Mouse (Mus musculus) CD4-positive naive resting alpha-beta T cell, adult 76 days (primary cell): ENCODE measurements around the gene Neurl1a. TPM values are rescaled to one million over a fixed set of nuclear protein-coding genes. Genes with fewer than 3 reads are reported as not detected.

Source experiments
- total RNA-seq: library from RNA; stranded (reverse); gene quantifications from one replicate; pipeline ENCODE4 v1.2.4, GENCODE M21; 2023

Gene Neurl1a
- not detected for total RNA-seq

GRCm38 (mm10) chr19:47178431-47179271, at the start of gene Neurl1a:
Neurl1a (plus strand) TSS chr19:47178820.

GRCm38 (mm10) chr19:47137771-47138421, 40.7 kb upstream of the Neurl1a start, which contains the start of gene Calhm2:
Calhm2 (minus strand) TSS chr19:47138294.

GRCm38 (mm10) chr19:47144154-47144553, 34.5 kb upstream of the Neurl1a start, which contains the start of gene Calhm1:
Calhm1 (minus strand) TSS chr19:47144254.

GRCm38 (mm10) chr19:47157664-47158063, 21.0 kb upstream of the Neurl1a start, which contains the start of gene Calhm3:
Calhm3 (minus strand) TSS chr19:47157764.

Other genes starting within 250 kb of the Neurl1a start
- gene Ina, start 164.1 kb upstream of the Neurl1a start, total RNA-seq: not detected
- 91.2 TPM for gene Nt5c2, start 163.7 kb upstream of the Neurl1a start, total RNA-seq
- gene Pcgf6, start 127.9 kb upstream of the Neurl1a start, total RNA-seq: 17.9 TPM
- 14.7 TPM for gene Taf5, start 111.1 kb upstream of the Neurl1a start, total RNA-seq
- gene Usmg5, start 88.2 kb upstream of the Neurl1a start, total RNA-seq: 171 TPM
- 41.1 TPM for gene Pdcd11, start 88.1 kb upstream of the Neurl1a start, total RNA-seq
- gene Calhm2, start 40.5 kb upstream of the Neurl1a start, total RNA-seq: 5.8 TPM
- not detected for gene Calhm1, start 34.6 kb upstream of the Neurl1a start, total RNA-seq
- not detected for gene Calhm3, start 21.1 kb upstream of the Neurl1a start, total RNA-seq